Mouse (Mus musculus) lung, postnatal 4 days (tissue): ENCODE data around the gene Slc35g1.
"Not testable (repeated sequence)": the region's sequence is repeated elsewhere in the genome, so short reads cannot be mapped to it uniquely, and the experiment has no call there.

Experiments
- DNase-seq, 2 experiments: peaks; one replicate each; pipeline ENCODE4 v3.0.0; 2021

The Slc35g1 gene

GRCm38 (mm10) chr19:38395701-38396632, at the start of gene Slc35g1:
Gene Slc35g1 (plus strand): TSS chr19:38395980.
- peak; percentile 47 to 72 for DNase-seq

GRCm38 (mm10) chr19:38348271-38349012, 47.3 kb upstream of the Slc35g1 start:
- no peak for DNase-seq

- no peak for DNase-seq
Observed at GRCm38 (mm10) chr19:38349013-38349341, 46.8 kb upstream of the Slc35g1 start.

- DNase-seq, result no peak
Observed at GRCm38 (mm10) chr19:38351202-38351601, 44.6 kb upstream of the Slc35g1 start.

GRCm38 (mm10) chr19:38351728-38352127, 44.1 kb upstream of the Slc35g1 start:
- DNase-seq, result no peak

- peak in 1 of 2 experiments; percentile 30 for DNase-seq
Observed at GRCm38 (mm10) chr19:38352495-38353130, 43.2 kb upstream of the Slc35g1 start.

GRCm38 (mm10) chr19:38354279-38354678, 41.5 kb upstream of the Slc35g1 start:
- no peak for DNase-seq

GRCm38 (mm10) chr19:38354819-38355360, 40.9 kb upstream of the Slc35g1 start:
- DNase-seq, result no peak

GRCm38 (mm10) chr19:38356211-38356828, 39.5 kb upstream of the Slc35g1 start:
- no peak for DNase-seq

- DNase-seq, result no peak
Observed at GRCm38 (mm10) chr19:38357956-38358623, 37.7 kb upstream of the Slc35g1 start.

GRCm38 (mm10) chr19:38359287-38359686, 36.5 kb upstream of the Slc35g1 start:
- no peak for DNase-seq

- no peak for DNase-seq
Observed at GRCm38 (mm10) chr19:38361850-38362249, 33.9 kb upstream of the Slc35g1 start.

- DNase-seq, result no peak
Observed at GRCm38 (mm10) chr19:38363358-38363757, 32.4 kb upstream of the Slc35g1 start.

- no peak for DNase-seq
Observed at GRCm38 (mm10) chr19:38363879-38364659, 31.7 kb upstream of the Slc35g1 start.

GRCm38 (mm10) chr19:38364939-38365614, 30.7 kb upstream of the Slc35g1 start:
- DNase-seq, result no peak

- DNase-seq, result no peak
Observed at GRCm38 (mm10) chr19:38372460-38373102, 23.2 kb upstream of the Slc35g1 start.

- no peak for DNase-seq
Observed at GRCm38 (mm10) chr19:38373371-38373770, 22.4 kb upstream of the Slc35g1 start.

GRCm38 (mm10) chr19:38383769-38384168, 12.0 kb upstream of the Slc35g1 start:
- DNase-seq, result no peak

- not testable (repeated sequence) for DNase-seq
Observed at GRCm38 (mm10) chr19:38387021-38387420, 8.8 kb upstream of the Slc35g1 start.

GRCm38 (mm10) chr19:38387835-38388234, 7.9 kb upstream of the Slc35g1 start:
- DNase-seq, result no peak
